Mouse (Mus musculus) cortical plate, adult 2 months (tissue): ENCODE data around the gene Nudcd3.

Experiments used
- CTCF ChIP-seq: fragments of 200-500 bp; IDR thresholded peaks from 2 replicates; pipeline ENCODE4 v1.5.1; 2011; ENCODE audit warnings: mild to moderate bottlenecking, control low read depth, low read length; ENCODE audit not compliant: insufficient read depth; ENCODE audit errors: extremely low read depth
- POLR2A ChIP-seq: fragments of 200-500 bp; IDR thresholded peaks from 2 replicates; pipeline ENCODE4 v1.6.1; 2011; ENCODE audit warnings: mild to moderate bottlenecking, low read length, control low read depth; ENCODE audit not compliant: insufficient read depth; ENCODE audit errors: extremely low read depth

DNA sequence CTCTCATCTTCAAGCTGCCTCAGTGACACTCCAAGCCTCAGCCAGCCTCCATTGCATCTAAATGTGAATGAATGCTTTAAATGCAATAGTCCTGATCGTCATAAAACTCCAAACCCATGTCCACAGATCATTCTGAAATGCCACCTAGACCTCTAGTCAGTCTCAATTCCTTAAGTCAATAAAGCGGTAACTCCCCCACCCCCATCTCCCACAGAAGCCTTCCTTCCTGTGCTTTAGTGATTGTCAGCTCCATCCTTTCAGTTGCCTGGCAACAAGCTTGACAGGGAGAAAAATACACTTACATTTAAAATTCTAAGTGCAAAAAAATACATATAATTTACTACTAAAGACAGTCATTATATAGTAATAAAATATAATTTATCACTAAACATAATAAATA is 17.0 kb downstream of the Nudcd3 start:
- no peak for TF ChIP-seq CTCF
- TF ChIP-seq POLR2A = no peak
